Mouse (Mus musculus): Measurements from ENCODE around the gene Slc20a1. TPM values are rescaled to one million over a fixed set of nuclear protein-coding genes. Genes with fewer than 3 reads are reported as not detected.
A peak's percentile ranks its signal among the peaks of the same experiment; 100 is the strongest.

Slc20a1 gene
- polyA plus RNA-seq, 1 experiment from 2014 or later, result 34.4 TPM

- Histone ChIP-seq H3K36me3 (ENCODE audit: insufficient read depth) (no peaks in the 10 kb centered on the region), H3K27ac (ENCODE audit: low read depth) (peak overlapping the region; percentile 31; the same call in 1 of the 2 replicates), H3K27me3 (ENCODE audit: insufficient read depth, low read length) (no peaks in the 10 kb centered on the region), H3K4me1 (ENCODE audit: insufficient read depth) (no peaks in the 10 kb centered on the region), H3K9ac (no peak overlapping the region), H3K4me2 (no peak overlapping the region), H3K9me3 (ENCODE audit: low read depth, low read length) (no peaks in the 10 kb centered on the region), H3K4me3 (ENCODE audit: low read depth, low read length) (no peak overlapping the region)
- peak; percentile 34 for DNase-seq
- TF ChIP-seq CTCF (IDR thresholded peaks at IDR 0.05; ENCODE audit: low read depth), result no peak
- 68% methylated on average over 10 of the region's 10 CpGs for WGBS
- ATAC-seq (ENCODE audit: insufficient read depth), result peak; percentile 31; the same call in 1 of the 2 replicates
These were observed 31.8 kb upstream of the Slc20a1 start for GRCm38 (mm10) chr2:129166466-129167463.

GRCm38 (mm10) chr2:129173386-129173785, 25.2 kb upstream of the Slc20a1 start:
- H3K27me3 ChIP-seq (ENCODE audit: insufficient read depth, low read length), result no peaks in the 10 kb centered on the region
- H3K27ac ChIP-seq (ENCODE audit: low read depth), result no peak overlapping the region
- H3K4me2 ChIP-seq, result no peak overlapping the region
- no peak overlapping the region for H3K9ac ChIP-seq
- no peaks in the 10 kb centered on the region for H3K36me3 ChIP-seq (ENCODE audit: insufficient read depth)
- WGBS, result 42% methylated on average over 10 of the region's 10 CpGs
- TF ChIP-seq CTCF (IDR thresholded peaks at IDR 0.05; ENCODE audit: low read depth), result no peak
- DNase-seq (no peak), ATAC-seq (ENCODE audit: insufficient read depth) (no peak)
- H3K4me1 ChIP-seq (ENCODE audit: insufficient read depth), result no peaks in the 10 kb centered on the region
- no peaks in the 10 kb centered on the region for H3K9me3 ChIP-seq (ENCODE audit: low read depth, low read length)
- no peak overlapping the region for H3K4me3 ChIP-seq (ENCODE audit: low read depth, low read length)

- no peak; the same call in 1 of the 2 replicates for ATAC-seq (ENCODE audit: insufficient read depth)
- 37% methylated on average over 7 of the region's 7 CpGs for WGBS
These were observed 24.1 kb upstream of the Slc20a1 start for GRCm38 (mm10) chr2:129174474-129174873.

DNA sequence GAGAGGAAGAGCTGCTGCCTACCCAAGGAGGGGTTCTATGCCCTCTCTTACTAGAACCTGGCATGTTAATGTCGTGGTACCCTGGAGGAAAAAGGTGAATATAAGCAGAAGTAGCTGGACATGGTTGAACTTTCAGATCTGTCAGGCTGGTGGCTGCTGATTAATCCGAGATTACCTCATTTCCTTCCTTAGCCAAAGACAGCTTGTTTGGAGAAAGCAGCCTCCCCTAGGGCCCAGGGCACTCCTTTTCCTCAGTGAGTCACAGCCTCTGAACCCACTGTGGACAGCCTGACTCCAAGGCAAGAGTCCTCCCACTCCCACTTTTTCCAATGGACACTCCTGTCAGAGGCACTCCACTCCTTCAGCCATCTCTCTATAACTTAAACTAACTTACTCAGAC, 22.9 kb upstream of the Slc20a1 start:
- H3K4me1 ChIP-seq (ENCODE audit: insufficient read depth), result no peaks in the 10 kb centered on the region
- no peaks in the 10 kb centered on the region for H3K36me3 ChIP-seq (ENCODE audit: insufficient read depth)
- WGBS, result 54% methylated on average over 2 of the region's 2 CpGs
- no peaks in the 10 kb centered on the region for H3K27me3 ChIP-seq (ENCODE audit: insufficient read depth, low read length)
- H3K27ac ChIP-seq (ENCODE audit: low read depth), result no peak overlapping the region
- peak; percentile 41 for DNase-seq
- no peak overlapping the region for H3K4me3 ChIP-seq (ENCODE audit: low read depth, low read length)
- TF ChIP-seq CTCF (IDR thresholded peaks at IDR 0.05; ENCODE audit: low read depth), result no peak
- no peak overlapping the region for H3K4me2 ChIP-seq
- H3K9me3 ChIP-seq (ENCODE audit: low read depth, low read length), result no peaks in the 10 kb centered on the region
- H3K9ac ChIP-seq, result no peak overlapping the region
- no peak for ATAC-seq (ENCODE audit: insufficient read depth)

More at GRCm38 (mm10) chr2:129174474-129174873, 24.1 kb upstream of the Slc20a1 start:
- Histone ChIP-seq H3K36me3 (ENCODE audit: insufficient read depth) (no peaks in the 10 kb centered on the region), H3K9ac (no peak overlapping the region), H3K27me3 (ENCODE audit: insufficient read depth, low read length) (no peaks in the 10 kb centered on the region), H3K4me2 (no peak overlapping the region), H3K4me1 (ENCODE audit: insufficient read depth) (no peaks in the 10 kb centered on the region), H3K27ac (ENCODE audit: low read depth) (no peak overlapping the region), H3K9me3 (ENCODE audit: low read depth, low read length) (no peaks in the 10 kb centered on the region), H3K4me3 (ENCODE audit: low read depth, low read length) (no peak overlapping the region)
- peak; percentile 69 for DNase-seq
- TF ChIP-seq CTCF (IDR thresholded peaks at IDR 0.05; ENCODE audit: low read depth), result peak; percentile 73

GRCm38 (mm10) chr2:129176676-129177420, 21.7 kb upstream of the Slc20a1 start:
- 78% methylated on average over 12 of the region's 12 CpGs for WGBS
- H3K4me3 ChIP-seq (ENCODE audit: low read depth, low read length), result no peak overlapping the region
- ATAC-seq (ENCODE audit: insufficient read depth), result no peak

GRCm38 (mm10) chr2:129177661-129178060, 20.9 kb upstream of the Slc20a1 start:
- no peak overlapping the region for H3K9ac ChIP-seq
- no peak for TF ChIP-seq CTCF (IDR thresholded peaks at IDR 0.05; ENCODE audit: low read depth)
- no peak overlapping the region for H3K27ac ChIP-seq (ENCODE audit: low read depth)
- no peak for DNase-seq
- WGBS, result 68% methylated on average over 3 of the region's 3 CpGs
- H3K4me1 ChIP-seq (ENCODE audit: insufficient read depth), result no peaks in the 10 kb centered on the region
- H3K36me3 ChIP-seq (ENCODE audit: insufficient read depth), result no peaks in the 10 kb centered on the region
- ATAC-seq (ENCODE audit: insufficient read depth), result no peak
- no peak overlapping the region for H3K4me3 ChIP-seq (ENCODE audit: low read depth, low read length)
- no peak overlapping the region for H3K4me2 ChIP-seq
- no peaks in the 10 kb centered on the region for H3K27me3 ChIP-seq (ENCODE audit: insufficient read depth, low read length)
- H3K9me3 ChIP-seq (ENCODE audit: low read depth, low read length), result no peaks in the 10 kb centered on the region

More at GRCm38 (mm10) chr2:129176676-129177420, 21.7 kb upstream of the Slc20a1 start:
- Histone ChIP-seq H3K4me1 (ENCODE audit: insufficient read depth) (no peaks in the 10 kb centered on the region), H3K36me3 (ENCODE audit: insufficient read depth) (no peaks in the 10 kb centered on the region), H3K4me2 (no peak overlapping the region), H3K27ac (ENCODE audit: low read depth) (no peak overlapping the region), H3K9ac (no peak overlapping the region), H3K27me3 (ENCODE audit: insufficient read depth, low read length) (no peaks in the 10 kb centered on the region), H3K9me3 (ENCODE audit: low read depth, low read length) (no peaks in the 10 kb centered on the region)
- DNase-seq, result no peak
- no peak for TF ChIP-seq CTCF (IDR thresholded peaks at IDR 0.05; ENCODE audit: low read depth)

Data from lung, embryonic 14.5 days (tissue).